Mouse (Mus musculus): ENCODE measurements around the gene Vmn2r95. TPM values are rescaled to one million over a fixed set of nuclear protein-coding genes. Genes with fewer than 3 reads are reported as not detected.
"Not testable (repeated sequence)": the region's sequence is repeated elsewhere in the genome, so short reads cannot be mapped to it uniquely, and the experiment has no call there.

Vmn2r95 gene
- total RNA-seq (2017) = not detected in 2 replicates

DNA sequence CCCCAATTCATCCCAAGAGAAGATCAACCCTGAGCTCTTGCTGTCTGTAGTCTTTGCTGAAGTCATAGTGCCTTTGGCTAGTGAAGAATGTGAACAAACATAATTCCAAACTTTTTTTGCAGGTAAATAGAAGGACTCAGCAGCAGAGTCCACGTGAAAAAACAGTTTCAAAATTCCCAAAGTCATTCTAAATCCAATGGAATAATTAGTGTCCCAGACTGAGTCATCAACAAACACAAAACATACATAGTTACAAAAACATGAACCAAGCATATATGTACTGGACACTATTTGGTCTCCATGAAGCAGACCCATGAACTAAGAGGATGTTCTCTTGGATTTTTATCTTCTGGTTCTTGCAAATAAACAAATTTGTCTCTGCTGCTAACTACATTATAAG is at the start of gene Vmn2r95:
Gene Vmn2r95 (plus strand): TSS at position 301 of the 400 bp plus-strand sequence.
- no peak for ATAC-seq (replicated peaks; ENCODE audit: low read depth, poor library complexity, severe bottlenecking)

DNA sequence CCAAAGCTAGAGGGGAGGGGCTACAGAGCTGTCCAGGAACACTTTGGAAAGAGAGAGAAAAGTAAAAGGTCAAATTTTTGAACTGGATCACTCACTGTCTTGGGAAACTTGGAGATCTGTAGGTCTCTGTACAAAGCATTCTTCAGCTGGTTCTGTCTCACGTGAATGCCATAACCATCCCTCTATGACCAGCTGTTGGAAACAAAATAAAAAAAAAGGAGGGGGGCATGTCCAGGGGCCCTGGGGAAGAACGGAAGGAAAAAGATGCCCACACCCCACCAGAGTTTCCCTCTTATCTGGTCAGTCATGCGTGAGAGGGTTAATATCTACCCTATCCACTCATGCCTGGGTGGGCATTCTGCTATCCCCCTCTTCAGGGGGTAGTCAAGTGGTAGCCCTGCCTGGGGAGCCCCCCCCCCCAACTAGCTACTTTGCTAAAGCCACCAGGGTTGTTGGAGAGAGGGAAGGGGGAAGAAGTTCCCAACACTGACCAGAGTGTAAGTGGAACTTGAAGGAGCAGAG is 31.8 kb downstream of the Vmn2r95 start:
- ATAC-seq (replicated peaks; ENCODE audit: low read depth, poor library complexity, severe bottlenecking) = no peak

DNA sequence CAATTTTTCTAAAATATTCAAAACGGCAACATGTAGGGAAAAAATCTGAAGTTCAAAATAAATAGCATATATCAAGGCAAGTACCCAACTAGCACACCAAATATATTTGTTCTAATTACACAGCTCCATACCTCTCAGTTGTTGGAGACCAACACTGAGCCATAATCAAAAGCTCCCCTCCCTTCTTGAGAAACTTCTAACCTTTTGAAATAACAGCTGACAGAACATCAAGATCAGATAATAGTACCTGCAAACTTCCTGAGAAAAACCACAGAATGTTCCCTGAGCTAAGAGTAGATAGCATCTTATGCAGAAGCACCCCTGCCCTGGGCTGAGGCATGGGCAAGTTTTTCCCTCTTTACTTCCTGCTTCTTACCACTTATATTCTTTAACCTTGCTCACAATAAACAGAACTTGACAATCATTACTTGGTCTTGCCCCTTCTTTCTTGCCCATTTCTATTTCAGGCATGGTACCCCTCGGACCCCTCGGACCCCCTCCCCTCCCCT is 34.3 kb downstream of the Vmn2r95 start:
- ATAC-seq (replicated peaks; ENCODE audit: low read depth, poor library complexity, severe bottlenecking) = not testable (repeated sequence)

DNA sequence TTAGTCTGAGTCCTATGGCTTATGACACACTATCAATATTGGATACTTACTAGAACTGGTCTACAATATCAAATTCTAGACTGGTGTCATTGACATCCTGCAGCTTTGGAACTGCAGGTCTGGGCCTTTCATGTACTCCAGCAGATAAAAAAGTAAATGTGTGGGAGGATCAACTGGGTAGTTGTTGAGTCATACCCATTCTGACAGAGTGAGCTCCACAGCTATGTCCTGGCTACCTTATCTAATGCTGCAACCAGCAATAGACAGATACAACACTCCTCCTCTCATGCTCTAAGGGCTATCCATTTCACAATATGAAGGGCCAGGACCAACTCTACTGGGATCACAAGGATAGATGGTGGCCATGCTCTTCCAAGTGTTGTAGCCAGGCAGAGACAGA is 38.8 kb downstream of the Vmn2r95 start:
- no peak for ATAC-seq (replicated peaks; ENCODE audit: low read depth, poor library complexity, severe bottlenecking)

DNA sequence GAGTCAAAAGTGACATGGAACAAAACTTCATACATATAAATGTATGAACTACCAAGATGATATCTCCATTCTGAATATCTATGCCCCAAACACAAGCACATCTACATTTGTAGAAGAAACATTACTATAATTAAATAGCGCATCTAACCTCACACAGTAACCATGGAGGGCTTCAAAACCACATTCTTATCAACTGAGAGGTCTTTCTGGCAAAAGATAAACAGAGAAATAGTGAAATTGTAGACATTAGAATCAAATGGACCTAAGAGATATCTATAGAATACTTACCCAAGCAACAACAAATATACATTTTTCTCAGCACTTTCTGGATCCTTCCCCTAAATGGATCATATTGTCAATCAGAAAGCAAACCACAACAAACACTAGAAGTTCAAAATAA is 56.0 kb downstream of the Vmn2r95 start:
- no peak for ATAC-seq (replicated peaks; ENCODE audit: low read depth, poor library complexity, severe bottlenecking)

Other genes starting within 250 kb of the Vmn2r95 start
- not detected in 2 replicates for gene Vmn2r94, start 146.3 kb upstream of the Vmn2r95 start, total RNA-seq (2017)
- not detected in 2 replicates for gene Vmn2r93, start 126.0 kb upstream of the Vmn2r95 start, total RNA-seq (2017)
- 0.37 TPM in 1 of 2 replicates, not detected in the other for gene Vmn2r96, start 149.1 kb downstream of the Vmn2r95 start, total RNA-seq (2017)